Mouse (Mus musculus): ENCODE measurements around the gene Krtap3-1.

DNA sequence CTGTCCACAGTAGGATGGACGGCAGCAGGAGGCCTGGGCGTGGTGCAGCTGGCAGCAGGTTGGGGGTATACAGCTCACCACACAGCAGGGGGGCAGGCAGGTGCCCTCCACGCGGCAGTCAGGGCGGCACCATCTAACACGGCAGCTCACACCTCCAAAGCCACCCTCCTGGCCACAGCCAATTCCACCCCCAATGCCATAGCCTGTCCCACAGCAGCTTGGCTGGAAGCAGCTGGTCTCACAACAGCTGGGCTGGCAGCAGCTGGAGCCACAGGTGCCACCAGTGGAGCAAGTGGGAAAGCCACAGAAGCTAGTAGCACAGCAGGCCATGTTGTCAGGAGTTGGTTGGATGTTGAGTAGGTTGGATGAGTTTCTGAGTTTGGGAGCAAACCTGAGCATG, 14.2 kb upstream of the Krtap3-1 start, which contains the start of gene Krtap1-5:
- no peak for TF ChIP-seq CTCF (IDR thresholded peaks at IDR 0.05; ENCODE audit: borderline replicate concordance, insufficient read depth, low read length)
- TF ChIP-seq POLR2A (IDR thresholded peaks at IDR 0.05; ENCODE audit: low read depth, low read length), result no peak
